Mouse (Mus musculus) hindbrain, embryonic 11.5 days (tissue): ENCODE data around the gene Cacna1f. TPM values are rescaled to one million over a fixed set of nuclear protein-coding genes. Genes with fewer than 3 reads are reported as not detected.

ENCODE experiments used
- ATAC-seq: fragments of 200-750 bp; cut with Nextera tagmentation; 2 replicates; pipeline ENCODE4 v1.8.0; 2017; ENCODE audit warnings: mild to moderate bottlenecking, moderate TSS enrichment, moderate library complexity; ENCODE audit not compliant: low FRiP score
- DNase-seq: peaks from one replicate; pipeline ENCODE4 v3.0.0-alpha.2; 2015; ENCODE audit warnings: low spot score
- H3K27ac ChIP-seq: fragments of 300-500 bp; sonication (generic); 2 replicates; pipeline ENCODE4 v1.5.1; 2014; ENCODE audit warnings: mild to moderate bottlenecking, low read depth, low read length
- H3K27me3 ChIP-seq: fragments of 300-500 bp; sonication (generic); 2 replicates; pipeline ENCODE4 v1.6.1; 2014; ENCODE audit warnings: mild to moderate bottlenecking, low read length, moderate library complexity, mixed read lengths; ENCODE audit not compliant: control insufficient read depth, insufficient read depth
- H3K36me3 ChIP-seq: fragments of 300-500 bp; sonication (generic); 2 replicates; pipeline ENCODE4 v1.6.1; 2014; ENCODE audit warnings: mild to moderate bottlenecking, low read length, moderate library complexity, mixed read lengths; ENCODE audit not compliant: control insufficient read depth, insufficient read depth
- H3K4me1 ChIP-seq: fragments of 300-500 bp; sonication (generic); replicated peaks from 2 replicates; pipeline ENCODE4 v1.6.1; 2014; ENCODE audit warnings: low read length, mixed read lengths; ENCODE audit not compliant: control insufficient read depth, insufficient read depth
- H3K4me2 ChIP-seq: fragments of 300-500 bp; sonication (generic); replicated peaks from 2 replicates; pipeline ENCODE4 v1.6.1; 2014; ENCODE audit warnings: mild to moderate bottlenecking, low read depth, low read length
- H3K4me3 ChIP-seq: fragments of 300-500 bp; sonication (generic); 2 replicates; pipeline ENCODE4 v1.5.1; 2014; ENCODE audit warnings: low read depth, low read length
- H3K9ac ChIP-seq: fragments of 300-500 bp; sonication (generic); 2 replicates; pipeline ENCODE4 v1.6.1; 2014; ENCODE audit warnings: low read depth, low read length
- H3K9me3 ChIP-seq: fragments of 300-500 bp; sonication (generic); 2 replicates; pipeline ENCODE4 v1.6.1; 2016; ENCODE audit warnings: low read length; ENCODE audit not compliant: control insufficient read depth
- WGBS: fragments of 180-500 bp; shearing (Covaris S2); extraction: QIAGEN DNeasy Blood & Tissue Kit; methylation state at CpG from one replicate; pipeline ENCODE4 v1.1.7; 2014; 5-methylcytosine and 5-hydroxymethylcytosine counted together
- polyA plus RNA-seq: library from polyadenylated mRNA; unstranded; fragments of >200 nt; fragmentation: Nextera tagmentation; extraction: Ambion mirVana; gene quantifications from 2 replicates; pipeline ENCODE4 v1.2.1, GENCODE M21; 2014

The Cacna1f gene
- polyA plus RNA-seq, 1 experiment from 2014 or later = not detected

DNA sequence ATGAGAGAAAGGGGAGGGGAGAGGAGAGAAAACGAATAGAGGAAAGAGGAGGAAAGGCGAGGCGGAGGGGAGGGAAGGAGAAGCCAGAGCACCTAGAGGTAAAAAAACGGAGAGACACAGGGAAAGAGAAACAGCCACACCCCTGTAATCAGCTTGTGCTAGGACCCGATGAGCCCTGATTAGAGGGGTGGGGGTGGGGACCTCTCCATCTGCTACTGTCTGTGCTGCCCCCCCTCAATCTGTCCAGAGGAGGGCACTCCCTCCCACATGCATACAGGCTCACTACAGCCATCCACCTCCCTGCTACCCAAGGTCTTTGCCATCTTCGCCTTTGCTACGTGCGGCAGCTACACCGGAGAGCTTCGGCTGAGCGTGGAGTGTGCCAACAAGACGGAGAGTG lies 33.9 kb downstream of the Cacna1f start:
- Histone ChIP-seq H3K9ac (no peak overlapping the region), H3K4me1 (no peaks in the 10 kb centered on the region), H3K9me3 (no peaks in the 10 kb centered on the region), H3K27me3 (no peaks in the 10 kb centered on the region), H3K36me3 (no peaks in the 10 kb centered on the region), H3K4me3 (no peak overlapping the region), H3K27ac (no peak overlapping the region), H3K4me2 (no peak overlapping the region)
- no peak for DNase-seq
- 36% methylated on average over 11 of the region's 12 CpGs for WGBS
- no peak for ATAC-seq

DNA sequence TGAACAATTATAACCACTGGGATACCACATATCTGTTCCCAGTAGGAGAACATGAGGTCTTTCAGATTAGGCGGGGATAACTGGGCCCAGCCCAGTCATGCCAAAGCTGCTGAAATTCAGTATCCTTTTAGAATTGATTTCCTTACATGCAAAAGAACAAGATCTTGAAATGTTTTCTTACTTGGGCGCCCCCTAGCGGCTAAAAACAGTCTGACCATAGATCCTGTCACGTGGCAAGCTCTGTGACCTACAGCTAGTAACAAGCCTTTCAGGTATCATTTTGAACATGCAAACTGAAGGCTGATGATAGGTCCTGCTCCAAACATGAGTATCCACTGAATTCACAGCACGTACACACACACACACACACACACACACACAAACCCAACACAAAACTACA lies 38.5 kb downstream of the Cacna1f start:
- Histone ChIP-seq H3K27me3 (no peaks in the 10 kb centered on the region), H3K9me3 (no peaks in the 10 kb centered on the region), H3K36me3 (no peaks in the 10 kb centered on the region), H3K4me1 (no peaks in the 10 kb centered on the region), H3K4me3 (no peak overlapping the region), H3K27ac (no peak overlapping the region), H3K4me2 (no peak overlapping the region), H3K9ac (no peak overlapping the region)
- peak; percentile 80 for DNase-seq
- no peak for ATAC-seq
- WGBS = 16% methylated on average over 5 of the region's 5 CpGs

DNA sequence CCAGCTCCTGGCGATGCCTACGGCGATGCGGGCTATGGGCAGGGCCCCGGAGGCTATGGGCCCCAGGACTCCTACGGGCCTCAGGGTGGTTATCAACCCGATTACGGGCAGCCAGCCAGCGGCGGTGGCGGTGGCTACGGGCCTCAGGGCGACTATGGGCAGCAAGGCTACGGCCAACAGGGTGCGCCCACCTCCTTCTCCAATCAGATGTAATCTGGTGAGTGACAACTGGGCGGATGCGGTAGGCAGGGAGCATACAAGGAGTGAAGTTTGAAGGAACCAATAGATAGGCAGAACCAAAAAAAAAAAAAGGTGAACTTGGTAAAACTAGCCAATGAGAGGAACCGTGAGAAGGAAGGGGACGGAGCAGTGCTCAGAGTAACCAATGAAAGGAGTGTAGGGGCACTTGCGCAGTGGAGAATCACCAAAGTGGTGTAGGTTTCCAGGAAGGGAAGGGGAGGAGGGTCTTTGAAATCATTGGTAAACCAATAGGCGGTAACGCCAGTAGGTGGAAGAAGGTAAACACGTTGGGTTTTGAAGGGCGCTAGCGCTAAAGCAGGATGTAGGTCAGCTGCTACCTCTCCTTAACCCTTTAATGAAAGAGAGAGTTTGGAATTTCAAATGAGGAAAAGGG lies 41.9 kb downstream of the Cacna1f start:
- Histone ChIP-seq H3K4me2 (peak overlapping the region; percentile 37), H3K36me3 (no peaks in the 10 kb centered on the region), H3K9ac (peak overlapping the region; percentile 49), H3K4me3 (peak overlapping the region; percentile 34), H3K27me3 (no peaks in the 10 kb centered on the region), H3K9me3 (no peaks in the 10 kb centered on the region), H3K4me1 (no peaks in the 10 kb centered on the region), H3K27ac (0 out of 2 replicates have a peak overlapping the region, but pooled peaks have one; percentile 33)
- 15% methylated on average over 25 of the region's 25 CpGs for WGBS
- DNase-seq (peak; percentile 69), ATAC-seq (peak; percentile 97)

DNA sequence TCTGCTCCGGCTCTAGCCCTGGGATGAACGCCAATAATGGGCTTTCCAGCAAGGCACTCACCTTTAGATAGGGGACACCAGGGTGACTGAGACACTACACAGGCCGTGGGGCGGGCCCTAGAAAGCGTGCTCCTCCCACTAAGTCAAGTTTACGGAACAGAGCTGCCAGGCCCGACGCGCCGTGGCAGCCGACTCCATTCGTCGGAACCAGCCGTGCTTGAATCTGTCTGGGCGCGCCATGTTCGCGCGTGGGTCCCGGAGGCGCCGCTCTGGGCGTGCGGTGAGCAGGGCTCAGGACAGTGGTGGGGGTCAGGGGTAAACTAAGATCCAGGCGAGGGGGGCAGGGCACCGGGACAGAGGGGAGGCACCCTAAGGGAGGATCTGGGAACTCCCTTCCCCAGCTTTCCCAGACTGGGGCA lies 50.3 kb downstream of the Cacna1f start, which contains the start of gene Prickle3:
Gene Prickle3 (plus strand): TSS at position 40 of the 419 bp plus-strand sequence.
- DNase-seq = no peak
- ATAC-seq = no peak

DNA sequence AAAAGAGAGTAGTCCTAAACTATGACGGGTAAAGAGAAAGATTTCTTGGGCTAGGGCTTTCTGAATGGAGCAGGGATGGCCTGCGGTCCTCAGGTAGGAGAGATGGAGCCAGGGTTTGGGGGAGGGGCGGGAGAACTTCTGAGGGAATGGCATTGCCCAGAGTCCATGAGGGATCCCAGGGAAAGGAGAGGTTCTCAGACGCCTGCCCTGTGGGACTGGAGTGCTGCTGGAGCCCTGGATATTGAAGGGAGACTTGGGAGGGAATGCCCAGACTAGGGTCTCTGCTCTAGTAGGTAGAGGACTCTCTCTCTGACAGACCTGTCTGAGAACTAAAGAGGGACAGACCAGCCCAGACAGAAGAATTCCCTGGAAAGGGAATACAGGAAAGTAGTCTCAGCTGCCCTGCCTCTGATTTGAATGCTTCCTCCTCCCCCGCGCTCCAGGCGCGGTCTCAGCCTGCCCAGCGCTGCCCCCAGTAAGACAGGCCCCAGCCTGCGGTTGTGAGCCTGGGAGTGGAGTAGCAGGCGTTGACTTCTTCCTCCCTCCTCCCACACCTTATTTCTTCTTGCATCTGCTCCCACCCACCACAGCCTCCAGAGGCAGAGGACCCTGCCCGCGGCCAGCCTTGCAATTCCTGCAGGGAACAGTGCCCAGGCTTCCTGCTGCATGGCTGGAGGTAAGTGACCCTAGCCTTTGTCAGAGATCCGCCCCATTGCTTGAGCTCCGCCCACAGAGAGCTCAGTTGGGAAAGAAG lies 51.3 kb downstream of the Cacna1f start:
- Histone ChIP-seq H3K27ac (no peak overlapping the region), H3K36me3 (no peaks in the 10 kb centered on the region), H3K4me2 (peak overlapping the region; percentile 11; the same call in 1 of the 2 replicates), H3K4me1 (no peaks in the 10 kb centered on the region), H3K27me3 (no peaks in the 10 kb centered on the region), H3K9me3 (no peaks in the 10 kb centered on the region), H3K9ac (no peak overlapping the region), H3K4me3 (no peak overlapping the region)
- peak; percentile 63; the same call in 1 of the 2 replicates for ATAC-seq
- DNase-seq = no peak
- 16% methylated on average over 10 of the region's 15 CpGs for WGBS

More for the DNA sequence above, 50.3 kb downstream of the Cacna1f start, which contains the start of gene Prickle3:
- Histone ChIP-seq H3K36me3 (no peaks in the 10 kb centered on the region), H3K27ac (no peak within 1 kb of the TSS), H3K4me3 (peak within 1 kb of the TSS; percentile 27), H3K9ac (0 out of 2 replicates have a peak within 1 kb of the TSS, but pooled peaks have one; percentile 11), H3K4me2 (peak within 1 kb of the TSS; percentile 33), H3K27me3 (no peaks in the 10 kb centered on the region), H3K9me3 (no peaks in the 10 kb centered on the region), H3K4me1 (no peaks in the 10 kb centered on the region)
- 21% methylated on average over 26 of the region's 26 CpGs for WGBS

DNA sequence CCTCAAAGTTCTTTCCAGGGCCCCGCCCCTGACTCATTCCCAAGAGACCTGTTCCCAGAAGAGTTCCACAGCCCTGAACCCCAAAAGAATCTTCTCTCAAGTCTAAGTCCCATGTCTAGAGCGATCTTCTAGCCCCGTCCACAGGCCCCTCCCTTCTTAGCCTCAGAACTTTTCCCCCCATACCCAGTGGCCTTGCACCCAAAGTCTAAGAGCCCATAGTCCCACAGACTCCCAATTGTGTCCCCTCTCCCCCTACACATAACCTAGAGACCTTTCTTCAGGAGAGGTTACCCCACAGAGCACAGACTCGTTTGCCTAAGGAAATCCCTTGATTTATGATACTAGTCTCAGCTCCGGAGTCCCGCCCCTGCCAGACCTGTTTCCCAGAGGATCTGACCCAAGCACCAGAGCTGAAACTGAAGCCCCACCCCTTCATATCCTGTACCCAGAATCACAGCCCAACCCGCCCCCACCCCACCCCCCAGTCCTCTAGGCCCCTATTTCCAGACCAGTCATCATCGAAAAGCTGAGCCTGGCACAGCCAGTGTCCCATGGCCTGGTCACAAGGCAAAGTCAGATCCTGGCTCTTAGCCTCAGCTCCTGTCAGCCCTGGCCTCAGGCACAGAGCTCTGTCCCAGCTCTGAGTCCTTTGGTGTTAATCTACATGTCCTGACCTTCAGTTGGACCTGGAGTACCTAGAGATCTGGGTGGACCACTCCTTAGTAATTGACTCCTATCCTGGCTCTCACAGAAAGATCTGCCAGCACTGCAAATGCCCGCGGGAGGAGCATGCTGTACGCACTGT lies 52.1 kb downstream of the Cacna1f start:
- no peak overlapping the region for H3K27ac ChIP-seq
- no peaks in the 10 kb centered on the region for H3K9me3 ChIP-seq
- no peak for DNase-seq
- peak; percentile 12 for ATAC-seq
- WGBS = 47% methylated on average over 11 of the region's 11 CpGs
- no peaks in the 10 kb centered on the region for H3K4me1 ChIP-seq
- H3K4me2 ChIP-seq = no peak overlapping the region
- no peak overlapping the region for H3K4me3 ChIP-seq
- H3K36me3 ChIP-seq = no peaks in the 10 kb centered on the region
- H3K27me3 ChIP-seq = no peaks in the 10 kb centered on the region
- H3K9ac ChIP-seq = no peak overlapping the region

DNA sequence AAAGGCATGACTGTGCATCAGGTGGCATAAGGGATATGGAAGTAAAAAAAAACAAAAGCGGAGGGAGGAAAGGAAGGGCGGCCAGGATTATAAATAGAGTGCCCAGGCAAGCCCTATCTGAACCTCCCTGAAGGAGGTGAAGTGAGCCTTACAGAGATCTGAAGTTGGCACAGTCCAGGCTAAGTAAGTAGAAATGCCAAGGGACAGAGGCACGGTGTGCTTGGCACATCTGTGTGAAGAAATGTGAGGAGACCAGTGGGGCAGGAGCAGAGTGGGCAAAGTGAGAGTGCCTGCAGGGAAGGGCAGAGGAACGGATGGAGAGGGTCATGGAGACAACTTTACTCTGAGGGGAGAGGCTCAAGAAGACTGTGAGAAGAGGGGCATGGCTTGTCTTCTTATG lies 54.2 kb downstream of the Cacna1f start:
- no peak for ATAC-seq
- 82% methylated on average over 4 of the region's 4 CpGs for WGBS
- Histone ChIP-seq H3K9me3 (no peaks in the 10 kb centered on the region), H3K4me2 (no peak overlapping the region), H3K4me1 (no peaks in the 10 kb centered on the region), H3K27me3 (no peaks in the 10 kb centered on the region), H3K36me3 (no peaks in the 10 kb centered on the region), H3K27ac (no peak overlapping the region), H3K4me3 (no peak overlapping the region), H3K9ac (no peak overlapping the region)
- DNase-seq = no peak

DNA sequence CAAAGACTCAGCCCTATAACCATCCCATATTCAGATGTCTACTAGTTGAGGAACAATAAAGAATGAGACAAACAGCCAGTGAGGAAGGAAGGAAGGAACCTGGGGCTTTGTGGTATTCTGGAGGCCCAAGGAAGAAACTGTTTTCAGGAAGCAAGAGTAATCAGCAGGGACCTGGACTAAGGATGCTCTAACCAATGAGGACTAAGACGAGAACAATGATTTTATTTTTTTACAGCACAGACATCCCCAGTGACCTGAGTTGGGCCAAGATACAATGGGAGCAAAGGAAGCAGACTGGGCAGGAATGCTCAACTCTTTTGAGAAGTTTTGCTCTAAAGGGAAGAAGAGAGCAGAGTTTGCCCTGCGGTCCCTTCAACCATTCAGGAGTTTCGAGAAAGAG lies 56.1 kb downstream of the Cacna1f start:
- Histone ChIP-seq H3K27me3 (no peaks in the 10 kb centered on the region), H3K9me3 (no peaks in the 10 kb centered on the region), H3K9ac (no peak overlapping the region), H3K4me2 (no peak overlapping the region), H3K4me3 (no peak overlapping the region), H3K36me3 (no peaks in the 10 kb centered on the region), H3K27ac (no peak overlapping the region), H3K4me1 (no peaks in the 10 kb centered on the region)
- DNase-seq (no peak), ATAC-seq (no peak)
- WGBS = 77% methylated on average over 3 of the region's 3 CpGs
